Mouse (Mus musculus): ENCODE results near the gene Gabrr2. TPM values are rescaled to one million over a fixed set of nuclear protein-coding genes. Genes with fewer than 3 reads are reported as not detected.
"Not testable (repeated sequence)": the region's sequence is repeated elsewhere in the genome, so short reads cannot be mapped to it uniquely, and the experiment has no call there.

Gabrr2 gene
- polyA plus RNA-seq, 1 experiment from 2014 or later = not detected

- Histone ChIP-seq H3K9me3 (ENCODE audit: low read length) (no peaks in the 10 kb centered on the region), H3K27ac (ENCODE audit: low read depth) (no peak overlapping the region), H3K4me2 (ENCODE audit: low read depth, low read length) (no peak overlapping the region), H3K4me3 (ENCODE audit: low read depth, low read length) (no peak overlapping the region), H3K36me3 (replicated peaks; ENCODE audit: insufficient read depth, low read length) (no peaks in the 10 kb centered on the region), H3K9ac (replicated peaks) (no peak overlapping the region), H3K4me1 (ENCODE audit: insufficient read depth) (no peaks in the 10 kb centered on the region), H3K27me3 (ENCODE audit: insufficient read depth, low read length) (no peaks in the 10 kb centered on the region)
- TF ChIP-seq CTCF (IDR thresholded peaks at IDR 0.05; ENCODE audit: low read depth) (no peak), EP300 (IDR thresholded peaks at IDR 0.05; ENCODE audit: low read depth) (no peak)
- WGBS (ENCODE audit: insufficient replicate concordance) = 86% methylated on average over 3 of the region's 3 CpGs
- DNase-seq = no peak
- no peak for ATAC-seq
Measured at GRCm38 (mm10) chr4:33078492-33078891, 15.7 kb downstream of the Gabrr2 start.

DNA sequence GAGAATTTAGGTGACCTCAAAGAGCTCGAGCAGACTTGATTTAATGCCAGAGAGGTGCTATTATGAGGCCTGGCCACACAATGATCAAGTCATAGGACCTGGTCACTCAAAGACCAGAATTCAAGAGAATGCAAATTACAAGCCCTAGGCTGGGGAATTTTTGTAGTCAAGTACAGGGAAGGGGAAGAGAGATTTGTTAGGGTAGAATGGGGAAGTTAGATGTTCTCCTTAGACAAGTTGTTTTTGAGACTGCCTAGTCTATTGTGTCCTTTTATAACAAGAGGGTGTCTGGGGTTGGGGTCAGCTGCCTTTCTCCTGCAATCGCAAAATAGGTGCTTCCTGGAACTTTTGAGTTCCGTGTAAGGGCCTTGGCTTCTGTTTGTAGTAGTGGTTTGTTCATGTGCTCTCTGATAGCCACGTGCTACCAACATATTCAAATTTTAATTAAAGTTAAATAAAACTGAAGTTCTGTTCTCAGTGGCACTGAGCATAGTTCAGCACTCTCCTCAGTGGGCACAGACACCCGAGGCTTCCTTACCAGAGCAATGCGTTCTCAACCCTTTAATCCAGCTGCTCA, 36.4 kb downstream of the Gabrr2 start:
- Histone ChIP-seq H3K9me3 (ENCODE audit: low read length) (no peaks in the 10 kb centered on the region), H3K36me3 (replicated peaks; ENCODE audit: insufficient read depth, low read length) (no peaks in the 10 kb centered on the region), H3K27ac (ENCODE audit: low read depth) (no peak overlapping the region), H3K4me3 (ENCODE audit: low read depth, low read length) (no peak overlapping the region), H3K27me3 (ENCODE audit: insufficient read depth, low read length) (no peaks in the 10 kb centered on the region), H3K9ac (replicated peaks) (no peak overlapping the region), H3K4me1 (ENCODE audit: insufficient read depth) (no peaks in the 10 kb centered on the region), H3K4me2 (ENCODE audit: low read depth, low read length) (no peak overlapping the region)
- TF ChIP-seq CTCF (IDR thresholded peaks at IDR 0.05; ENCODE audit: low read depth) = no peak
- TF ChIP-seq EP300 (IDR thresholded peaks at IDR 0.05; ENCODE audit: low read depth) = no peak
- no peak for ATAC-seq
- 53% methylated on average over 6 of the region's 6 CpGs for WGBS (ENCODE audit: insufficient replicate concordance)
- DNase-seq = no peak

DNA sequence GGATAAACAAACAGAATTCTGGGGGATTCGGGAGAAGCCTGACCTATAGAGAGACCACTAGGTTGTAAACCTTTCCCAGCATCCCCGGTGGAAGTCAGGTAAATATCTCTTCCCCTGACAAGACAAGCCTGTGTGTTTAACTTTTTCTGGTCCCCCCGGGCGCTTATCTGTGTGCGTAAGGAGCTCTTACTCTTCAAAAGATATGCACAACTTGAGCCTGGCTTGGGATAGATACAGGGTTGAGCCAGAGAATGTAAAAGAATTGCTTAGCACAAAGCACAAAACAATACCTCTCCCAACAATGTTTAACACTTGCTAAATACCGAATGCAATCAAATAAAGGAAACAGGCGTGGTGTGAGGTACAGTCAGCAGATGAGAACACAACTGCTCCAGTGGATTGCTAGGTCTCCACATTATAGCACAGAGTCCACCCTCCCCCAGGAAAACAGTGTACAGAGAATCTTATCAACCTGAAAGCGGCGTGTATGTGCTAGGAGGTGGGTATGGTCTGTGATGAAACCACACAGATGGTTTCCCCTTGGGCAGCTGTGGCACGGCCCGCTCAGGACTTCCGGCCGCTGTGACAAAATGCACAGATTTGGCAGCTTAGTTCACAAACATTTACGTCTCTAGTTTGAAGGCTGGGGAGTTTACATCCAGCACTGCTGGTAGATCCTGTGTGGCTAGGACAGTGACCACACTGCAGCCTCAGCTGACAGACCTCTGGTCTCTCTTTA, 47.1 kb downstream of the Gabrr2 start:
- ATAC-seq = no peak
- no peak for TF ChIP-seq EP300 (IDR thresholded peaks at IDR 0.05; ENCODE audit: low read depth)
- TF ChIP-seq CTCF (IDR thresholded peaks at IDR 0.05; ENCODE audit: low read depth) = no peak
- Histone ChIP-seq H3K9me3 (ENCODE audit: low read length) (no peaks in the 10 kb centered on the region), H3K4me3 (ENCODE audit: low read depth, low read length) (no peak overlapping the region), H3K4me1 (ENCODE audit: insufficient read depth) (no peaks in the 10 kb centered on the region), H3K4me2 (ENCODE audit: low read depth, low read length) (no peak overlapping the region), H3K27ac (ENCODE audit: low read depth) (0 out of 2 replicates have a peak overlapping the region, but pooled peaks have one; percentile 11), H3K36me3 (replicated peaks; ENCODE audit: insufficient read depth, low read length) (no peaks in the 10 kb centered on the region), H3K9ac (replicated peaks) (no peak overlapping the region), H3K27me3 (ENCODE audit: insufficient read depth, low read length) (no peaks in the 10 kb centered on the region)
- 38% methylated on average over 14 of the region's 14 CpGs for WGBS (ENCODE audit: insufficient replicate concordance)
- no peak for DNase-seq

- ATAC-seq = no peak
- 68% methylated on average over 7 of the region's 7 CpGs for WGBS (ENCODE audit: insufficient replicate concordance)
- no peaks in the 10 kb centered on the region for H3K36me3 ChIP-seq (replicated peaks; ENCODE audit: insufficient read depth, low read length)
Measured at GRCm38 (mm10) chr4:33110845-33111244, 48.0 kb downstream of the Gabrr2 start.

GRCm38 (mm10) chr4:33111358-33111757, 48.6 kb downstream of the Gabrr2 start:
- 73% methylated on average over 9 of the region's 9 CpGs for WGBS (ENCODE audit: insufficient replicate concordance)
- no peak for ATAC-seq
- Histone ChIP-seq H3K4me3 (ENCODE audit: low read depth, low read length) (no peak overlapping the region), H3K27ac (ENCODE audit: low read depth) (peak overlapping the region; percentile 1; the same call in 1 of the 2 replicates), H3K4me1 (ENCODE audit: insufficient read depth) (no peaks in the 10 kb centered on the region), H3K9ac (replicated peaks) (no peak overlapping the region), H3K9me3 (ENCODE audit: low read length) (no peaks in the 10 kb centered on the region), H3K36me3 (replicated peaks; ENCODE audit: insufficient read depth, low read length) (no peaks in the 10 kb centered on the region), H3K27me3 (ENCODE audit: insufficient read depth, low read length) (no peaks in the 10 kb centered on the region), H3K4me2 (ENCODE audit: low read depth, low read length) (no peak overlapping the region)
- DNase-seq = no peak
- TF ChIP-seq CTCF (IDR thresholded peaks at IDR 0.05; ENCODE audit: low read depth) = no peak
- no peak for TF ChIP-seq EP300 (IDR thresholded peaks at IDR 0.05; ENCODE audit: low read depth)

More at GRCm38 (mm10) chr4:33110845-33111244, 48.0 kb downstream of the Gabrr2 start:
- Histone ChIP-seq H3K27me3 (ENCODE audit: insufficient read depth, low read length) (no peaks in the 10 kb centered on the region), H3K27ac (ENCODE audit: low read depth) (peak overlapping the region; percentile 1; the same call in 1 of the 2 replicates), H3K4me1 (ENCODE audit: insufficient read depth) (no peaks in the 10 kb centered on the region), H3K4me2 (ENCODE audit: low read depth, low read length) (no peak overlapping the region), H3K4me3 (ENCODE audit: low read depth, low read length) (no peak overlapping the region), H3K9ac (replicated peaks) (no peak overlapping the region), H3K9me3 (ENCODE audit: low read length) (no peaks in the 10 kb centered on the region)
- DNase-seq = no peak
- TF ChIP-seq CTCF (IDR thresholded peaks at IDR 0.05; ENCODE audit: low read depth) (no peak), EP300 (IDR thresholded peaks at IDR 0.05; ENCODE audit: low read depth) (no peak)

DNA sequence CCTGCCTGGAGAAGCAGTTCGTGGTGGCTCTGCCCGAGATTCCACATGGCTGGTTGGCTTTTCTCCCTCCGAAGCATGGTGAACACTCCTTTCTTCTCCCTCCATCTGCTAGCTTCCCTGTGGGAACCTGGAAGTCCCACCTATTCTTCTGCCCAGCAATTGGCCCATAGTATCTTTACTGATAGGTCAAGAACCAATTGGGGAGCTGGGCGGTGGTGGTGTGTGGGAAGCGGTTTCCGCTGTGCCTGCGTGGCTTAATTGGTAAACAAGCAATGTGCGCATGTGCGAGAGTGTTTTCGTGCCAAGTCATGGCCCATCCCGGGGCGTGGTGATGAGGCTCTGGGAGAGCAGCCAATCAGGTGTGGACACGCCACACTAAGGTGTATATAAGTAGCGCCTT, 50.1 kb downstream of the Gabrr2 start:
- not testable (repeated sequence) for H3K27ac ChIP-seq (ENCODE audit: low read depth); DNase-seq; H3K4me1 ChIP-seq (ENCODE audit: insufficient read depth); H3K36me3 ChIP-seq (replicated peaks; ENCODE audit: insufficient read depth, low read length); H3K27me3 ChIP-seq (ENCODE audit: insufficient read depth, low read length); H3K9ac ChIP-seq (replicated peaks); H3K4me3 ChIP-seq (ENCODE audit: low read depth, low read length); H3K9me3 ChIP-seq (ENCODE audit: low read length); H3K4me2 ChIP-seq (ENCODE audit: low read depth, low read length); ATAC-seq
- WGBS (ENCODE audit: insufficient replicate concordance) = 88% methylated on average over 10 of the region's 14 CpGs

Measured in liver, postnatal 0 days (tissue).